Mouse (Mus musculus) cerebellum, adult 8-10 months (tissue): ENCODE data around the gene Gata2.

Source experiments
- DNase-seq: peaks from one replicate; pipeline ENCODE4 v3.0.0; 2022

The Gata2 gene

GRCm38 (mm10) chr6:88196054-88196732 lies 2.5 kb downstream of the Gata2 start:
- no peak for DNase-seq

GRCm38 (mm10) chr6:88196733-88197312 lies 3.1 kb downstream of the Gata2 start:
- DNase-seq = no peak

GRCm38 (mm10) chr6:88197313-88198069 lies 3.8 kb downstream of the Gata2 start:
- no peak for DNase-seq

GRCm38 (mm10) chr6:88198070-88198940 lies 4.6 kb downstream of the Gata2 start:
- no peak for DNase-seq

GRCm38 (mm10) chr6:88199001-88199717 lies 5.5 kb downstream of the Gata2 start:
- DNase-seq = no peak

DNA sequence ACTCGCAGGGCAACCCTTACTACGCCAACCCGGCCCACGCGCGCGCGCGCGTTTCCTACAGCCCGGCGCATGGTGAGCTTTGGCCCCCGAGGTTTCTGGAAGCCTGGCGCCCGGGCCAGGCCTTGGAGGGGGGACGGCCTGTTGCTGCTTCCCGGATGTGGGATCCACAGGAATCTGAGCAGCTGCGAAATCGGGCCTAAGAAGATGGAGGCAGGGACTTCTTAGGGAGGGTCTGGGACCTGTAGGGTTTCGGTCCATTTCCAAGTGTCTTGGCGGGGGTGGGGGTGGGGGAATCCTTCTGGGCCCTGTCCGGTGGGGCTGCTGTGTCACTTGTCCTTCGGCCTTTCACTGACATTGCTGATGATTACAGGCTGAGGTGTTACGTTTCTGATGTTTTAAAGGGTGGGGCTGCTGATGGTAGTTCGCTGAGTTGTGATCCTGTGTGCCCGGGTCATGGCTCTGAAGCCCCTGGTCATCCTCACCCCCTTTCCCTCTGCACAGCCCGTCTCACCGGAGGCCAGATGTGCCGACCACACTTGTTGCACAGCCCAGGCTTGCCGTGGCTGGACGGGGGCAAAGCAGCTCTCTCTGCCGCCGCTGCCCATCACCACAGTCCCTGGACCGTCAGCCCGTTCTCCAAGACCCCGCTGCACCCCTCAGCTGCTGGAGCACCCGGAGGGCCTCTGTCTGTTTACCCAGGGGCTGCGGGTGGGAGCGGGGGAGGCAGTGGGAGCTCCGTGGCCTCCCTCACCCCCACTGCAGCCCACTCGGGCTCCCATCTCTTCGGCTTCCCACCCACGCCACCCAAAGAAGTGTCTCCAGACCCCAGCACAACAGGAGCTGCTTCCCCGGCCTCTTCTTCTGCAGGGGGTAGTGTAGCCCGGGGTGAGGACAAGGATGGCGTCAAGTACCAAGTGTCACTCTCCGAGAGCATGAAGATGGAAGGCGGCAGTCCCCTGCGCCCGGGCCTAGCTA lies 6.3 kb downstream of the Gata2 start:
- no peak for DNase-seq

GRCm38 (mm10) chr6:88200693-88201609 lies 7.3 kb downstream of the Gata2 start:
- DNase-seq = no peak

GRCm38 (mm10) chr6:88201926-88202700 lies 8.4 kb downstream of the Gata2 start:
- no peak for DNase-seq

GRCm38 (mm10) chr6:88202921-88203690 lies 9.4 kb downstream of the Gata2 start:
- no peak for DNase-seq

GRCm38 (mm10) chr6:88203791-88204405 lies 10.2 kb downstream of the Gata2 start:
- no peak for DNase-seq

DNA sequence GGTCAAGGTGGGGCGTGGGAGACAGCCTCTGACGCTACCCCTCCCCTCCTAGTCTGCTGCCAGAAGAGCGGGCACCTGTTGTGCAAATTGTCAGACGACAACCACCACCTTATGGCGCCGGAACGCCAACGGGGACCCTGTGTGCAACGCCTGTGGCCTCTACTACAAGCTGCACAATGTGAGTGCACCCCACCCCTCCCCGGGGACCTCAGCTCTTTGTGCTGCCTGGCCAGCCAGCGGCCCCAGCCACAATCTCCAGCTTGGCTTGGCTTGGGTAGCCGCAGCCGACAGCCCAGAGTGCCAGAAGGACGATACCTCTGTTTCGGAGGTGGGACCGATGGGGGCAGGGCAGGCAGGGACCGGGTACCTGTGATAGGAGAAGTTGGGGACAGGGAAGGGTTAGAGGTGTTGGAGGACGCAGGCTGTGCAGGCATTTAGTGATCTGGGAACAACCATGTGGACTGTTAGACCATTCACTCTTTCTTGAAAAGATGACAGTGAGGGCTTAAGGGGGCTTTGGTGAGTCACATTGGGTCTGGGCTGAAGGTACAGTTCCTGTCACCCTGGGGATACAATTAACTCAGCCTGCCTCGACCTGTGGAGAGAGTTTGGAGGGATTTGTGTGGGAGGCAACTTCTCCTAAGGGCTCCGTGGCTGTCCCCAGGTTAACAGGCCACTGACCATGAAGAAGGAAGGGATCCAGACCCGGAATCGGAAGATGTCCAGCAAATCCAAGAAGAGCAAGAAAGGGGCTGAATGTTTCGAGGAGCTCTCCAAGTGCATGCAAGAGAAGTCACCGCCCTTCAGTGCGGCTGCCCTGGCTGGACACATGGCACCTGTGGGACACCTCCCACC lies 11.1 kb downstream of the Gata2 start:
- no peak for DNase-seq

- DNase-seq = no peak
These were observed 11.7 kb downstream of the Gata2 start for GRCm38 (mm10) chr6:88205386-88205700.

DNA sequence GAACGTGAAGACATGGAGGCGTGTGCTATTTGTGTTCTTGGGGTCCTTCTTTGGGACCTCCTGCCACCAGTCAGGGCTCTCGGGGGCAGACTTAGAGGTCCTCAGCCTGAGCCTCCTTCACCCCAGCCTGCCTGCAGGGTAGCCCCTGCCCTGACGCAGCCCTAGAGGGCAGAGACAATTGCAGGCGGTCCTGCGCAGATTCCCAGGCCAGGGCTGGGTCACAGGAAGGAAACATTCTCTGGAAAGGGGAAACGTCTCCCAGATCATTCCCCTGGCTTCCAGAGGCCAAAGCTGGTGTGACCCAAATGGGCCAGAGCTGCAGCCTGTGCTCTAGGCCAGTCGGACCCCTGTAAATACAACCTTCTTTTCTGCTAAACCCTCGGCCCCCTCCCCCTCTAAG lies 12.2 kb downstream of the Gata2 start:
- no peak for DNase-seq

- no peak for DNase-seq
These were observed 12.9 kb downstream of the Gata2 start for GRCm38 (mm10) chr6:88206566-88206965.

- no peak for DNase-seq
These were observed 13.8 kb downstream of the Gata2 start for GRCm38 (mm10) chr6:88207403-88208033.

DNA sequence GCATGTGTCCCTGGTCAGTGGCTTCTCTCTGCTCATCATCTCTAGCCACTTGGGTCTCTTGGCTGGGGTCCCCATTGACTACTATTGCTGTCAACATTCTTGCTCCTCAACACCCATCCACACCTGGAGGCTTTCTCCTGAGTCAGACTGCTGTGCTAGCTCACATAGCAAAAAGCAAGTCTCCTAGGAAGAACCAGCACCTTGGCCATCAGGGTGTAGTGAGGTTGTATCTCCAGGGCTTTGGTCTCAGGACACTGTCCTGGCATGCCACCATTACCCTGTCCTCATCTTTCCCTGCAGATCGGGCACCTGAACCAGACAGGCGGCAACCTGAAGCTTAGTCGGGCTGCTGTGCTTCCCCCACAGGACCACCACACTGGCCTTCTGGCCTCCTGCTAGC lies 14.6 kb downstream of the Gata2 start:
- no peak for DNase-seq

GRCm38 (mm10) chr6:88209453-88209852 lies 15.8 kb downstream of the Gata2 start:
- DNase-seq = no peak
